Mouse (Mus musculus) B cell, adult 2 months (primary cell): ENCODE measurements around the gene Pold1.

Experiments used
- DNase-seq, 2 experiments: peaks; one replicate each; pipeline ENCODE4 v3.0.0; 2022

The Pold1 gene

GRCm38 (mm10) chr7:44542555-44542954 is 6.1 kb downstream of the Pold1 start:
- no peak for DNase-seq

- DNase-seq: no peak
These were observed 9.7 kb downstream of the Pold1 start for GRCm38 (mm10) chr7:44538756-44539624.

- DNase-seq: no peak
These were observed 11.2 kb downstream of the Pold1 start for GRCm38 (mm10) chr7:44537496-44537895.

- DNase-seq: no peak
These were observed 11.6 kb downstream of the Pold1 start for GRCm38 (mm10) chr7:44537009-44537408.

- DNase-seq: no peak
These were observed 12.1 kb downstream of the Pold1 start for GRCm38 (mm10) chr7:44536590-44536968.

- DNase-seq: peak; percentile 65 to 75
These were observed 12.7 kb downstream of the Pold1 start for GRCm38 (mm10) chr7:44535657-44536589.

- DNase-seq: peak; percentile 48 to 49
These were observed 13.8 kb downstream of the Pold1 start for GRCm38 (mm10) chr7:44534656-44535441.

GRCm38 (mm10) chr7:44534242-44534641 is 14.4 kb downstream of the Pold1 start:
- DNase-seq: peak; percentile 92 to 94

- peak in 1 of 2 experiments; percentile 49 for DNase-seq
These were observed 15.0 kb downstream of the Pold1 start for GRCm38 (mm10) chr7:44533746-44534045.

GRCm38 (mm10) chr7:44532918-44533745 is 15.5 kb downstream of the Pold1 start:
- DNase-seq: peak; percentile 60 to 63

- DNase-seq: peak; percentile 58 to 61
These were observed 16.5 kb downstream of the Pold1 start, which contains the start of gene Spib for GRCm38 (mm10) chr7:44531946-44532732. Gene Spib (minus strand): TSS chr7:44532071.

GRCm38 (mm10) chr7:44531207-44531606 is 17.4 kb downstream of the Pold1 start:
- DNase-seq: peak; percentile 54 to 62

- no peak for DNase-seq
These were observed 18.1 kb downstream of the Pold1 start for GRCm38 (mm10) chr7:44530507-44530906.

GRCm38 (mm10) chr7:44529518-44529917 is 19.1 kb downstream of the Pold1 start:
- peak; percentile 14 to 25 for DNase-seq

- DNase-seq: peak; percentile 92 to 94
These were observed 20.9 kb downstream of the Pold1 start for GRCm38 (mm10) chr7:44527483-44528398.

- DNase-seq: peak; percentile 31 to 37
These were observed 22.1 kb downstream of the Pold1 start for GRCm38 (mm10) chr7:44526414-44527154.

GRCm38 (mm10) chr7:44525126-44525832 is 23.4 kb downstream of the Pold1 start:
- DNase-seq: peak; percentile 58 to 61

GRCm38 (mm10) chr7:44524502-44524901 is 24.1 kb downstream of the Pold1 start, which contains the start of gene Mybpc2:
Gene Mybpc2 (minus strand): TSS chr7:44524656.
- peak in 1 of 2 experiments; percentile 18 for DNase-seq
